In the genomic region with DNA sequence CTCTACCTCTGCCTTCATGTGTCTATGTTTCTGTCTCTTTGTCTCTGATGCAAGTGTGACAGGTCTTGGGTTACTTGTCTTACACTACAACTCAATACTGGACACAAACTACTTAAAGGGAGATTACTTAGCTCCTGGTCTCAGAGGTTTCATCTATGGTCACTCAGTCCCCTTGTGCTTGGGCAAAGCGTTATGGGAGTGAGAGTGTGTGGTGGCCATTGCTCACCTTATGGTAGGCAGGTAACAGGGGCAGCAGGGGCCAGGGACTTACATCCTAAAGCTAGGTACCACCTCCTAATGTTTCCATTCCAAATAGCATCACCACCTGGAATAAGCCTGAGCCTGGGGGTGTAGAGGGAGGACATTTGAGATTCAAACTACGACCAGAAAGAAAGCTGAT, we compare ENCODE assay signal across 12 mouse cellular contexts. TPM values are rescaled to one million over a fixed set of nuclear protein-coding genes. Genes with fewer than 3 reads are reported as not detected.
DNase-seq lines count a peak whose midpoint lies in the region; ATAC-seq and TF ChIP-seq lines count a peak whose summit lies in the region.
"Had no signal": no experiment of that assay in that cellular context is flagged by ENCODE, and none has a peak within 500 bp of the region (broad histone marks: within the 10 kb centered on the region; RNA-seq: fewer than 3 reads in every experiment).

No protein-coding gene starts in this region.

- intact Hi-C loops in left cerebral cortex, adult 2 months (cut with DNase I) = loop anchor here (1.0 kb wide), 1 partner anchor 33 kb away; no protein-coding TSS in a partner anchor
- intact Hi-C loops in left cerebral cortex, postnatal 36 days (cut with DNase I) = no loop called here

- H3K4me3 ChIP-seq in heart, embryonic 11.5 days (ENCODE audit: low read depth, low read length) = no peak overlapping the region
- H3K4me3 ChIP-seq in left cerebral cortex, adult 2 months = no peak overlapping the region
- H3K4me3 ChIP-seq in embryonic fibroblast, embryonic 13.5 days (ENCODE audit: insufficient read depth, low read length) = no peak overlapping the region
- H3K4me3 ChIP-seq in macrophage (ENCODE audit: inconsistent target) = no peak overlapping the region
- H3K4me3 ChIP-seq: forebrain, embryonic 13.5 days; hindbrain, embryonic 15.5 days had no signal

- H3K27me3 ChIP-seq in heart, embryonic 11.5 days (ENCODE audit: control insufficient read depth, insufficient read depth, low read length) = no peaks in the 10 kb centered on the region
- H3K27me3 ChIP-seq: forebrain, embryonic 13.5 days; hindbrain, embryonic 15.5 days had no signal

- H3K79me2 ChIP-seq in macrophage (ENCODE audit: inconsistent target) = no peaks in the 10 kb centered on the region

- H3K9ac ChIP-seq in heart, embryonic 11.5 days (ENCODE audit: low read depth, low read length) = no peak overlapping the region
- H3K9ac ChIP-seq: forebrain, embryonic 13.5 days; hindbrain, embryonic 15.5 days had no signal

- H3K4me1 ChIP-seq in heart, embryonic 11.5 days (ENCODE audit: control insufficient read depth, insufficient read depth, low read length) = peaks cover 14% of the 10 kb centered on the region
- peaks cover 21% of the 10 kb centered on the region for H3K4me1 ChIP-seq in embryonic fibroblast, embryonic 13.5 days (ENCODE audit: control insufficient read depth, insufficient read depth, low read length)
- H3K4me1 ChIP-seq: hindbrain, embryonic 15.5 days had no signal

- ATAC-seq in heart, embryonic 11.5 days (replicated peaks; ENCODE audit: insufficient number of reproducible peaks, low FRiP score, low TSS enrichment) = no peak
- ATAC-seq: forebrain, embryonic 13.5 days had no signal

- no peak for TF ChIP-seq CTCF in left cerebral cortex, adult 2 months (IDR thresholded peaks at IDR 0.05)
- no peak for TF ChIP-seq CTCF in embryonic fibroblast, embryonic 13.5 days (IDR thresholded peaks at IDR 0.05; ENCODE audit: borderline replicate concordance, insufficient read depth, low read length)

- no peak for TF ChIP-seq POLR2A in embryonic fibroblast, embryonic 13.5 days (IDR thresholded peaks at IDR 0.05; ENCODE audit: low read depth, low read length)

- H3K27ac ChIP-seq in heart, embryonic 11.5 days (ENCODE audit: low read depth, low read length) = peak overlapping the region; percentile 46; the same call in 1 of the 2 replicates
- peak overlapping the region; percentile 64 for H3K27ac ChIP-seq in left cerebral cortex, adult 2 months
- H3K27ac ChIP-seq in embryonic fibroblast, embryonic 13.5 days (ENCODE audit: insufficient read depth, low read length) = peak overlapping the region; percentile 93
- peak overlapping the region; percentile 68 for H3K27ac ChIP-seq in macrophage
- H3K27ac ChIP-seq: forebrain, embryonic 13.5 days had no signal

- 88% methylated on average over 2 of the region's 2 CpGs for WGBS in heart, embryonic 11.5 days (ENCODE audit: insufficient replicate concordance)
- 100% methylated on average over 2 of the region's 2 CpGs for WGBS in macrophage (ENCODE audit: missing documents)

- no peaks in the 10 kb centered on the region for H3K9me3 ChIP-seq in heart, embryonic 11.5 days (replicated peaks; ENCODE audit: control insufficient read depth, low read length)
- H3K9me3 ChIP-seq: forebrain, embryonic 13.5 days; hindbrain, embryonic 15.5 days had no signal

- DNase-seq in heart, postnatal 4 days = no peak
- no peak for DNase-seq in left cerebral cortex, adult 2 months (ENCODE audit: extremely low spot score in 1 of 2, low spot score in 2 of 2)
- DNase-seq in left cerebral cortex, postnatal 36 days (ENCODE audit: low spot score in 2 of 2) = no peak
- DNase-seq in layer of hippocampus, postnatal 25 days (ENCODE audit: extremely low spot score in 1 of 2, low spot score in 1 of 2) = no peak
- no peak for DNase-seq in thymus, postnatal 0 days (ENCODE audit: low spot score)
- DNase-seq: cerebellum, adult 8-10 months; right cerebral cortex, postnatal 4 days had no signal

- H3K36me3 ChIP-seq in heart, embryonic 11.5 days (ENCODE audit: control insufficient read depth, insufficient read depth, low read length) = no peaks in the 10 kb centered on the region
- H3K36me3 ChIP-seq in macrophage (ENCODE audit: inconsistent target) = no peaks in the 10 kb centered on the region
- H3K36me3 ChIP-seq: hindbrain, embryonic 15.5 days had no signal

- H3K4me2 ChIP-seq in heart, embryonic 11.5 days = no peak overlapping the region
- H3K4me2 ChIP-seq: forebrain, embryonic 13.5 days; hindbrain, embryonic 15.5 days had no signal

RNA-seq across cellular contexts. Expression of gene Col18a1, which starts 39.8 kb away (rescaled TPM):
- polyA plus RNA-seq in heart, embryonic 11.5 days (2014; fragmentation: Nextera tagmentation; extraction: Ambion mirVana) = 113 and 164 TPM in 2 replicates
- total RNA-seq in heart, postnatal 4 days (2021) = 10 to 100 TPM; 70.4 to 74.9 TPM
- 1 to 10 TPM; 3.6 to 3.8 TPM for total RNA-seq in left cerebral cortex, adult 2 months (2021)
- total RNA-seq in left cerebral cortex, postnatal 36 days (2021) = 1 to 10 TPM; 3.3 to 4.3 TPM
- polyA plus RNA-seq in embryonic fibroblast, embryonic 13.5 days (2011; ENCODE audit: insufficient read length, low read depth, missing spikeins) = 85.0 and 92.0 TPM in 2 replicates
- total RNA-seq in macrophage (2018; cell fraction: chromatin; rRNA removed) = 10 to 100 TPM in 6 of 26 experiments, 1 to 10 TPM in 11, under 1 TPM in 8, not detected in 1; 0.21 to 92.0 (median 4.3) TPM
- total RNA-seq in macrophage (2018; cell fraction: cytosol; rRNA removed) = 1 to 10 TPM in 22 of 26 experiments, under 1 TPM in 4; 0.75 to 6.8 (median 2.5) TPM
- 10 to 100 TPM in 2 of 26 experiments, 1 to 10 TPM in 24; 1.3 to 32.2 (median 4.7) TPM for total RNA-seq in macrophage (2018; cell fraction: nucleus; rRNA removed)
- 1.1 to 15.2 TPM (median 3.7 TPM) in 3 replicates for polyA plus RNA-seq in macrophage (2018)
- total RNA-seq in layer of hippocampus, postnatal 25 days (2021) = 1 to 10 TPM; 3.3 to 3.8 TPM
- polyA plus RNA-seq in thymus, postnatal 0 days (2015; fragmentation: Nextera tagmentation; extraction: Ambion mirVana) = 22.1 and 22.9 TPM in 2 replicates

RNA-seq across cellular contexts. Expression of gene Pofut2, which starts 52.9 kb away (rescaled TPM):
- polyA plus RNA-seq in heart, embryonic 11.5 days (2014; fragmentation: Nextera tagmentation; extraction: Ambion mirVana) = 118 and 133 TPM in 2 replicates
- total RNA-seq in heart, postnatal 4 days (2021) = 10 to 100 TPM; 69.1 to 71.0 TPM
- 10 to 100 TPM; 37.6 to 38.2 TPM for total RNA-seq in left cerebral cortex, adult 2 months (2021)
- total RNA-seq in left cerebral cortex, postnatal 36 days (2021) = 10 to 100 TPM; 32.6 to 33.0 TPM
- polyA plus RNA-seq in embryonic fibroblast, embryonic 13.5 days (2011; ENCODE audit: insufficient read length, low read depth, missing spikeins) = 91.4 and 101 TPM in 2 replicates
- 100 to 1,000 TPM in 9 of 26 experiments, 10 to 100 TPM in 17; 27.2 to 323 (median 74.2) TPM for total RNA-seq in macrophage (2018; cell fraction: chromatin; rRNA removed)
- total RNA-seq in macrophage (2018; cell fraction: cytosol; rRNA removed) = 10 to 100 TPM; 30.4 to 85.8 (median 50.3) TPM
- total RNA-seq in macrophage (2018; cell fraction: nucleus; rRNA removed) = 100 to 1,000 TPM in 5 of 26 experiments, 10 to 100 TPM in 21; 37.1 to 164 (median 63.5) TPM
- polyA plus RNA-seq in macrophage (2018) = 44.9 to 65.4 TPM (median 49.4 TPM) in 3 replicates
- total RNA-seq in layer of hippocampus, postnatal 25 days (2021) = 10 to 100 TPM; 29.9 to 31.9 TPM
- polyA plus RNA-seq in thymus, postnatal 0 days (2015; fragmentation: Nextera tagmentation; extraction: Ambion mirVana) = 34.0 and 35.0 TPM in 2 replicates

Comparison
In these comparisons a context has a peak if more than half of its experiments do, and no peak if none do; other contexts are left out.
1. RNA of gene Col18a1, which starts 39.8 kb away (total RNA-seq): 70.4 to 74.9 TPM in heart, postnatal 4 days; 3.3 to 4.3 TPM in left cerebral cortex, postnatal 36 days, 3.3 to 3.8 TPM in layer of hippocampus, postnatal 25 days and 3.6 to 3.8 TPM in left cerebral cortex, adult 2 months; every median in the first group is over 10 times any median in the second.
2. Peak in every context shown above with its lines, with median percentiles within 50 percentile points of each other: H3K27ac ChIP-seq.